Mouse (Mus musculus) heart, postnatal 0 days (tissue): Measurements from ENCODE around the gene Gm20696. TPM values are rescaled to one million over a fixed set of nuclear protein-coding genes. Genes with fewer than 3 reads are reported as not detected.

Experiments used
- ATAC-seq: fragments of 200-750 bp; cut with Nextera tagmentation; 2 replicates; pipeline ENCODE4 v1.8.0; 2017; ENCODE audit warnings: low read depth, moderate number of reproducible peaks, moderate library complexity; ENCODE audit not compliant: insufficient read depth
- DNase-seq: peaks from one replicate; pipeline ENCODE4 v3.0.0-alpha.2; 2016; ENCODE audit warnings: low spot score
- H3K27ac ChIP-seq: fragments of 300-500 bp; sonication (generic); 2 replicates; pipeline ENCODE4 v1.5.1; 2014; ENCODE audit warnings: low read depth, mild to moderate bottlenecking
- H3K27me3 ChIP-seq: fragments of 300-500 bp; sonication (generic); 2 replicates; pipeline ENCODE4 v1.6.1; 2014; ENCODE audit warnings: low read length, mixed read lengths; ENCODE audit not compliant: control insufficient read depth, insufficient read depth
- H3K36me3 ChIP-seq: fragments of 300-500 bp; sonication (generic); replicated peaks from 2 replicates; pipeline ENCODE4 v1.6.1; 2014; ENCODE audit warnings: low read length, mixed read lengths; ENCODE audit not compliant: control insufficient read depth, insufficient read depth
- H3K4me1 ChIP-seq: fragments of 300-500 bp; sonication (generic); 2 replicates; pipeline ENCODE4 v1.6.1; 2014; ENCODE audit warnings: antibody characterized with exemption; ENCODE audit not compliant: control insufficient read depth, insufficient read depth
- H3K4me2 ChIP-seq: fragments of 300-500 bp; sonication (generic); 2 replicates; pipeline ENCODE4 v1.6.1; 2014; ENCODE audit warnings: low read depth, mild to moderate bottlenecking, low read length, moderate library complexity
- H3K4me3 ChIP-seq: fragments of 300-500 bp; sonication (generic); 2 replicates; pipeline ENCODE4 v1.5.1; 2014; ENCODE audit warnings: low read depth, low read length
- H3K9ac ChIP-seq: fragments of 300-500 bp; sonication (generic); replicated peaks from 2 replicates; pipeline ENCODE4 v1.6.1; 2014; ENCODE audit warnings: low read depth, low read length, mixed read lengths
- H3K9me3 ChIP-seq: fragments of 300-500 bp; sonication (generic); replicated peaks from 2 replicates; pipeline ENCODE4 v1.6.1; 2016; ENCODE audit warnings: low read length; ENCODE audit not compliant: control insufficient read depth
- CTCF ChIP-seq: IDR thresholded peaks from 2 replicates; pipeline ENCODE4 v1.5.1; 2016; ENCODE audit warnings: antibody characterized with exemption, control low read depth, low read depth
- EP300 ChIP-seq: IDR thresholded peaks from 2 replicates; pipeline ENCODE4 v1.6.1; 2016; ENCODE audit warnings: antibody characterized with exemption, low read depth
- WGBS: fragments of 180-500 bp; shearing (Covaris S2); extraction: QIAGEN DNeasy Blood & Tissue Kit; methylation state at CpG from one replicate; pipeline ENCODE4 v1.1.7; 2014; 5-methylcytosine and 5-hydroxymethylcytosine counted together
- polyA plus RNA-seq: library from polyadenylated mRNA; unstranded; fragments of >200 nt; fragmentation: Nextera tagmentation; extraction: Ambion mirVana; gene quantifications from 2 replicates; pipeline ENCODE4 v1.2.1, GENCODE M21; 2015
- total RNA-seq: library from RNA; depleted of rRNA; stranded (reverse); fragments of >200 nt; gene quantifications from 2 replicates; pipeline ENCODE4 v1.2.3, GENCODE M21; 2014; ENCODE audit warnings: low replicate concordance; rRNA removed

Gene Gm20696
- total RNA-seq (0.31 and 0.95 TPM in 2 replicates), polyA plus RNA-seq (1.6 and 2.0 TPM in 2 replicates)

DNA sequence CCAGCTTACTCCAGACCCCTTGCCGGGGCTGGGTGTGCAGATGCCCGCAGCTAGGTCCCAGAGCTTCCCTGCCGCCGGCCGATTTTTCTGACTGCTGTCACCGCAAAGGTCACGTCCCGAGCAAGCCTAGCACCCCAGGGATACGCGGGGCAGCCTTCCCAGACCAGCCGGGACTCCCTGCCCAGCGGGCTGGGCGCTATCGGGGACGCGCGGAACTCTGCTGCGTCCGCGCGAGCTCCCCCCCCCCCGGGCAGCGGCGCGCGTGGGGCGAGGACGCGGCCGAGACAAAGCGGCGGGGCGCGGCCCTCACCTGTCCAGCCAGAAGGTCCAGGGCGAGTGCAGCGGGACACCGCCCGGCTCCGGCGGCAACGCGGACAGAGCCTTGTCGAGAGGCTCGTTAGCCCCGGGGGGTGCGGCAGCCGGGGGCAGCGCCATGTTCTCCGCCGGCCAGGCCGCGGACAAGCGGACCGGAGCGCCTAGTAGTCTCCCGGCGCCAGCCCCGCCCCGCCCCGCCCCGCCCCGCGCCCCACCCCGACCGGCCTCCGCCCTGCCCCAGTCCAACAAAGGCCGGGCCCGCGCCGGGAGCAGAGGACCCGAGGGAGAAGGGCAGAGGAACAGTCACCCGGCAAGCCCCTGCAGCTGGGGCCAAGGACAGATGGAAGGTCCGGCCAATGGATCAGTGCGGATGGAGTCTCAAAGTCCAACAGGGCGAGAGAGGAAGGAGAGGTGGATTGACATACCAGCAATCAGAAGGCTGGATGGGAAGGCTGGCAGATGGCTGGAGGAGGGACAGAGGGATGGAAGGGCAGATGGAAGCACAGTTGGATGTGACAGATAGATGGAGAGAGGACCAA is at the start of gene Gm20696, which contains the start of gene Eif4e3:
Gene Gm20696 (minus strand): TSS at position 480 of the 854 bp plus-strand sequence.
Gene Eif4e3 (minus strand): TSS at position 454 of the 854 bp plus-strand sequence.
- H3K4me1 ChIP-seq = 0 out of 2 replicates have a peak, but pooled peaks cover 8% of the 10 kb centered on the region
- ATAC-seq (peak; percentile 87), DNase-seq (peak; percentile 46)
- under 1% methylated on average over 30 of the region's 75 CpGs for WGBS
- H3K36me3 ChIP-seq = no peaks in the 10 kb centered on the region
- peak within 1 kb of the TSS; percentile 93 for H3K4me3 ChIP-seq
- peak within 1 kb of the TSS; percentile 89 for H3K4me2 ChIP-seq
- H3K9me3 ChIP-seq = no peaks in the 10 kb centered on the region
- TF ChIP-seq EP300 (no peak), CTCF (no peak)
- peak within 1 kb of the TSS; percentile 68 for H3K27ac ChIP-seq
- H3K9ac ChIP-seq = peak within 1 kb of the TSS; percentile 90
- no peaks in the 10 kb centered on the region for H3K27me3 ChIP-seq

DNA sequence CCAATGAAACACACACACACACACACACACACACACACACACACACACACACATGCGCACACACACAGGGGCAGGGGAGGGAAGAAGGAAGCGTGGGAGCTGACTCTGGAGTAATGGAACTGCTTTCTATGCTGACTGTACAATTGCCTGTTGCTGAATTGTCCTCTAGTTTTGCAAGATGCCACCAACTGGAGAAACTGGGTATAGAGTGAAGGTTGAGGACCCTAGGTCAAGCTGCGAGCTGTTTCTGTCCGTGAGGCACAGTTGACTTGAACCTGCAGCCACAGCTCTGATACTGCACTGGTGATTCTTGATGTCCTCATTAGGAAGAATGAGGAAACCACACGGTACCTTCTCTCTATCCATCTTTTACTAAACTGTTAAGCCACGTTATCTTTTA is 49.3 kb upstream of the Gm20696 start:
- H3K36me3 ChIP-seq = no peaks in the 10 kb centered on the region
- no peak overlapping the region for H3K4me2 ChIP-seq
- ATAC-seq = no peak
- no peak for DNase-seq
- no peak overlapping the region for H3K4me3 ChIP-seq
- 48% methylated on average over 6 of the region's 6 CpGs for WGBS
- no peak overlapping the region for H3K9ac ChIP-seq
- H3K27ac ChIP-seq = no peak overlapping the region
- H3K9me3 ChIP-seq = no peaks in the 10 kb centered on the region
- TF ChIP-seq EP300 = no peak
- no peak for TF ChIP-seq CTCF
- no peaks in the 10 kb centered on the region for H3K4me1 ChIP-seq
- H3K27me3 ChIP-seq = 0 out of 2 replicates have a peak, but pooled peaks cover 16% of the 10 kb centered on the region

GRCm38 (mm10) chr6:99715191-99715590 is 48.6 kb upstream of the Gm20696 start:
- no peaks in the 10 kb centered on the region for H3K4me1 ChIP-seq
- no peak overlapping the region for H3K9ac ChIP-seq
- WGBS = 45% methylated on average over 6 of the region's 6 CpGs
- H3K27ac ChIP-seq = no peak overlapping the region
- ATAC-seq (no peak), DNase-seq (no peak)
- H3K4me3 ChIP-seq = no peak overlapping the region
- TF ChIP-seq CTCF = no peak
- no peak for TF ChIP-seq EP300
- 0 out of 2 replicates have a peak, but pooled peaks cover 16% of the 10 kb centered on the region for H3K27me3 ChIP-seq
- H3K4me2 ChIP-seq = no peak overlapping the region
- H3K9me3 ChIP-seq = no peaks in the 10 kb centered on the region
- no peaks in the 10 kb centered on the region for H3K36me3 ChIP-seq

DNA sequence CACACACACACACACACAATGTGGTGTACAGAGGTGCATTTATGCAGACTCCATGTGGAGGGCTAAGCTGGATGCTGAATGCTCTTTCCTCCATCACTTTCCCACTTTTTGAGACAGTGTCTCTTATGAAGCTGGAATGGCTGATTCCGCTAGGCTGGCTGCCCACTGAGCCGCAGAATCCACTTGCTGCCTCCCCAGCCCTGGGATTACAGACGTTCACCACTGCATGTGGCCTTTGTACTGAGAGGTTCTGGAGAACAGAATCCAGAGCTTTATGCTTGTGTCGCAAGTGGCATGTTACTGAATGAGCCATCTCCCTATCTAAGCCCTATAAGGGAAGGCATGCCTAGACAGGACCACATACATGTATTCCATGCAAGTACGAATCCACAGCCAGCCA is 46.7 kb upstream of the Gm20696 start:
- DNase-seq (no peak), ATAC-seq (no peak)
- H3K9ac ChIP-seq = no peak overlapping the region
- H3K4me2 ChIP-seq = no peak overlapping the region
- 87% methylated on average over 5 of the region's 5 CpGs for WGBS
- 0 out of 2 replicates have a peak, but pooled peaks cover 13% of the 10 kb centered on the region for H3K27me3 ChIP-seq
- TF ChIP-seq CTCF = no peak
- no peak for TF ChIP-seq EP300
- H3K9me3 ChIP-seq = no peaks in the 10 kb centered on the region
- no peak overlapping the region for H3K27ac ChIP-seq
- H3K36me3 ChIP-seq = no peaks in the 10 kb centered on the region
- H3K4me1 ChIP-seq = no peaks in the 10 kb centered on the region
- H3K4me3 ChIP-seq = no peak overlapping the region

DNA sequence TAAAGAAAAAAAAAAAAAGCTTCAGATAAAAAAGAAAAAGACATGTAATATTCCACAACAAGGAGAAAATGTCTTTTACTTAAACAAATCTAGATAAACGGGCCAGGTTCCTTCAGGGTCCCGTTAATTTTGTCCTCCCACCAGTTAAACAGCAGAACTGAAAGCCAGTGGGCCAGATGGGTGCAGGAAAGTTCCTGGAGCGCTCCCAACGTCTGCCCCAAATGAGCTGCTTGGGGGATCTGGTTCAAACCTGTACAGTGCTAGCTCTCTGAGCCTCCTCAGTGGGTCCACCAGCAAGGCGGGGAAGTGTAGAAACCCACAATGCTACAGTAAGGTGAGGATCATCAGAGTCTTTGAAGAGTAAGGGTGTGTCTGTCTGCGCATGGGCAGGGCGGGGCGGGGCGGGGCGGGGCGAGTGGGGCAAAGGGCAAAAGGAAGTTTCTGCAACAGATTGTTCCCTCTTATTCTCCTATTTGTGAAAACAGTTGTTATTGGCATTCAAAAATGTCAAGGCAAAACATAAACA is 45.0 kb upstream of the Gm20696 start:
- Histone ChIP-seq H3K27ac (no peak overlapping the region), H3K27me3 (0 out of 2 replicates have a peak, but pooled peaks cover 13% of the 10 kb centered on the region), H3K36me3 (no peaks in the 10 kb centered on the region), H3K9ac (no peak overlapping the region), H3K4me1 (no peaks in the 10 kb centered on the region), H3K4me2 (no peak overlapping the region), H3K9me3 (no peaks in the 10 kb centered on the region), H3K4me3 (no peak overlapping the region)
- no peak for ATAC-seq
- WGBS = 59% methylated on average over 11 of the region's 11 CpGs
- TF ChIP-seq CTCF (no peak), EP300 (no peak)
- DNase-seq = no peak
